Mouse (Mus musculus) hindbrain, embryonic 13.5 days (tissue): ENCODE results near the gene Krt80. TPM values are rescaled to one million over a fixed set of nuclear protein-coding genes. Genes with fewer than 3 reads are reported as not detected.

ENCODE experiments used
- ATAC-seq: fragments of 200-750 bp; cut with Nextera tagmentation; 2 replicates; pipeline ENCODE4 v1.8.0; 2017; ENCODE audit warnings: moderate TSS enrichment; ENCODE audit not compliant: low FRiP score
- H3K27ac ChIP-seq: fragments of 300-500 bp; sonication (generic); 2 replicates; pipeline ENCODE4 v1.5.1; 2015; ENCODE audit warnings: inconsistent platforms, mild to moderate bottlenecking, moderate library complexity
- H3K27me3 ChIP-seq: fragments of 300-500 bp; sonication (generic); 2 replicates; pipeline ENCODE4 v1.6.1; 2015; ENCODE audit warnings: mild to moderate bottlenecking, inconsistent platforms
- H3K36me3 ChIP-seq: fragments of 300-500 bp; sonication (generic); 2 replicates; pipeline ENCODE4 v1.6.1; 2015; ENCODE audit warnings: mild to moderate bottlenecking, inconsistent platforms
- H3K4me1 ChIP-seq: fragments of 300-500 bp; sonication (generic); replicated peaks from 2 replicates; pipeline ENCODE4 v1.6.1; 2015; ENCODE audit warnings: inconsistent platforms
- H3K4me2 ChIP-seq: fragments of 300-500 bp; sonication (generic); 2 replicates; pipeline ENCODE4 v1.6.1; 2015; ENCODE audit warnings: inconsistent platforms, mild to moderate bottlenecking, moderate library complexity
- H3K4me3 ChIP-seq: fragments of 300-500 bp; sonication (generic); 2 replicates; pipeline ENCODE4 v1.5.1; 2015; ENCODE audit warnings: mild to moderate bottlenecking, inconsistent platforms
- H3K9ac ChIP-seq: fragments of 300-500 bp; sonication (generic); 2 replicates; pipeline ENCODE4 v1.6.1; 2015; ENCODE audit warnings: mild to moderate bottlenecking, inconsistent platforms
- H3K9me3 ChIP-seq: fragments of 300-500 bp; sonication (generic); 2 replicates; pipeline ENCODE4 v1.6.1; 2016; ENCODE audit warnings: inconsistent platforms
- WGBS: fragments of 180-500 bp; shearing (Covaris S2); methylation state at CpG from one replicate; pipeline ENCODE4 v1.1.7; 2015; 5-methylcytosine and 5-hydroxymethylcytosine counted together
- polyA plus RNA-seq: library from polyadenylated mRNA; unstranded; fragments of >200 nt; fragmentation: Nextera tagmentation; extraction: Ambion mirVana; gene quantifications from 2 replicates; pipeline ENCODE4 v1.2.1, GENCODE M21; 2015

Krt80 gene
- polyA plus RNA-seq, 1 experiment from 2014 or later = 0.09 TPM

DNA sequence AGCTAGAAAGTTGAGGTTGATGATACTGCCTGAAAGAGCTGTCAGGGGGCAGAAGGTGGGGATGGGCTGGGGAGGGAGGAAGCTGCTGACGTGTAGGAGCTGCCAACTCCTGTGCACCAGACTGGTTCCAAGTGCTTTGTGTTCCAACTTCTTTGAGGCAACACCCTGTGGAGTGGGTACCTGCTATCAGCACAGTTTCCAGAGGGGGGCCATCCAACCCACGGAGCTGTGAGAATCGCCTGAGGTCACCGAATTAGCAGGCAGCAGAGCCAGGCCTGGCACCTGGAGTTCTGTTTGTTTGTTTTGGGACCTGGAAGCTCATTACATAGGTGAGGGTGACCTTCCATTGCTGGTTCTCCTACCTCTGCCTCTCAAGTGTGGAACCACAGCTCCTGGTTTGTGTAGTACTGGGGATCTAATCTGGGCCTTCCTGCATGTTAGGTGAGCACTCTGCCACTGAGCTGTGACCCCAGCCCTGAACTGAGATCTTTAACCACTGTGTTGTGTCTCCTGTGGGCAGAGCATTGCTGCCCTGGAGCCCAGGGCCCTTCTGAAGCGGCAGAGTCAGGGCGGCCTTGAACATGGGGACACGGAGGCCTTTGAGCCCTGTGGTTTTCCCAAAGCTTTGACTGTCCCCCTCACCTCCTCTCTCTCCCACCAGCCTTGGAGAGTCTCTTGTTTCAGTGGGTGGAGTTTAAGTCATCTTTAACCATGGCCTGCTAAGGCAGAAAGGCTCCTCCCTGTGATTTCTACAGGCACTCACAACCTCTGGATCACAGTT, 4.9 kb downstream of the Krt80 start:
- 0 out of 2 replicates have a peak, but pooled peaks cover 2% of the 10 kb centered on the region for H3K27me3 ChIP-seq
- peaks cover 6% of the 10 kb centered on the region; the same call in 1 of the 2 replicates for H3K4me1 ChIP-seq
- H3K9ac ChIP-seq = no peak overlapping the region; the same call in 1 of the 2 replicates
- no peak overlapping the region for H3K4me2 ChIP-seq
- no peak overlapping the region for H3K27ac ChIP-seq
- no peaks in the 10 kb centered on the region for H3K36me3 ChIP-seq
- H3K4me3 ChIP-seq = no peak overlapping the region
- no peaks in the 10 kb centered on the region for H3K9me3 ChIP-seq
- ATAC-seq = no peak
- WGBS = 74% methylated on average over 7 of the region's 7 CpGs

GRCm38 (mm10) chr15:101364425-101364824, 5.5 kb downstream of the Krt80 start:
- H3K9me3 ChIP-seq = no peaks in the 10 kb centered on the region
- no peak overlapping the region for H3K4me2 ChIP-seq
- WGBS = 78% methylated on average over 6 of the region's 6 CpGs
- no peak overlapping the region for H3K9ac ChIP-seq
- H3K27ac ChIP-seq = no peak overlapping the region
- H3K27me3 ChIP-seq = 0 out of 2 replicates have a peak, but pooled peaks cover 2% of the 10 kb centered on the region
- no peaks in the 10 kb centered on the region for H3K36me3 ChIP-seq
- ATAC-seq = no peak
- 0 out of 2 replicates have a peak, but pooled peaks cover under 1% of the 10 kb centered on the region for H3K4me1 ChIP-seq
- H3K4me3 ChIP-seq = no peak overlapping the region

DNA sequence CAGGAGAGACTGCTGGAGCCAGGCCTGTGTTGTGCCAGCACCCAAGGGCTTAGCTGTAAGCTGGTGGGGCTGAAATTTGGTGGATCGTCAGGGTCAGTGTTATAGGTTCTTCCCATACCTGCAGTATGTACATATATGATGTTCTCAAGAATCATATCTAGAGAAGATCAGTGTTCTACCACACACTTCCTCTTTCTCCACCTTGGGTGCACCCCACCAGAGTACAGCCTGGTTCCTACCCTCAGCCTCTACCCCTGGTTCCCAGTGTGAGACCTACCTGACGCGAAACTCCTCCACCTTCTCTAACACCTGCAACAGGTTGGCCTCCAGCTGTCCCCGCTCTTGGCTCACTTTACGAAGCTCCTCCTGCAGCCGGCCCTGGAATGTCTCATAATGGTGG, 6.0 kb downstream of the Krt80 start:
- no peak for ATAC-seq
- H3K4me2 ChIP-seq = no peak overlapping the region
- WGBS = 86% methylated on average over 6 of the region's 6 CpGs
- H3K27me3 ChIP-seq = 0 out of 2 replicates have a peak, but pooled peaks cover 2% of the 10 kb centered on the region
- H3K36me3 ChIP-seq = no peaks in the 10 kb centered on the region
- no peak overlapping the region for H3K9ac ChIP-seq
- no peak overlapping the region for H3K4me3 ChIP-seq
- H3K4me1 ChIP-seq = no peaks in the 10 kb centered on the region
- H3K9me3 ChIP-seq = no peaks in the 10 kb centered on the region
- no peak overlapping the region for H3K27ac ChIP-seq

- Histone ChIP-seq H3K27me3 (0 out of 2 replicates have a peak, but pooled peaks cover 2% of the 10 kb centered on the region), H3K4me1 (no peaks in the 10 kb centered on the region), H3K4me2 (no peak overlapping the region), H3K36me3 (no peaks in the 10 kb centered on the region), H3K27ac (no peak overlapping the region), H3K9ac (no peak overlapping the region), H3K4me3 (no peak overlapping the region), H3K9me3 (no peaks in the 10 kb centered on the region)
- WGBS = 69% methylated on average over 4 of the region's 4 CpGs
- ATAC-seq = no peak
Observed at GRCm38 (mm10) chr15:101362393-101363010, 7.5 kb downstream of the Krt80 start.

- no peaks in the 10 kb centered on the region for H3K9me3 ChIP-seq
- no peak for ATAC-seq
- no peak overlapping the region for H3K27ac ChIP-seq
- no peak overlapping the region for H3K4me3 ChIP-seq
- 86% methylated on average over 4 of the region's 4 CpGs for WGBS
- no peaks in the 10 kb centered on the region for H3K4me1 ChIP-seq
- no peak overlapping the region for H3K9ac ChIP-seq
- H3K4me2 ChIP-seq = no peak overlapping the region
- no peaks in the 10 kb centered on the region for H3K27me3 ChIP-seq
- H3K36me3 ChIP-seq = no peaks in the 10 kb centered on the region
Observed at GRCm38 (mm10) chr15:101355382-101355786, 14.6 kb downstream of the Krt80 start.

- H3K4me3 ChIP-seq = no peak overlapping the region
- 65% methylated on average over 10 of the region's 10 CpGs for WGBS
- no peaks in the 10 kb centered on the region for H3K9me3 ChIP-seq
- no peak overlapping the region for H3K9ac ChIP-seq
- H3K27me3 ChIP-seq = no peaks in the 10 kb centered on the region
- no peak overlapping the region for H3K4me2 ChIP-seq
- no peak for ATAC-seq
- H3K27ac ChIP-seq = no peak overlapping the region
- H3K4me1 ChIP-seq = no peaks in the 10 kb centered on the region
- H3K36me3 ChIP-seq = no peaks in the 10 kb centered on the region
Observed at GRCm38 (mm10) chr15:101352706-101353465, 17.1 kb downstream of the Krt80 start.

DNA sequence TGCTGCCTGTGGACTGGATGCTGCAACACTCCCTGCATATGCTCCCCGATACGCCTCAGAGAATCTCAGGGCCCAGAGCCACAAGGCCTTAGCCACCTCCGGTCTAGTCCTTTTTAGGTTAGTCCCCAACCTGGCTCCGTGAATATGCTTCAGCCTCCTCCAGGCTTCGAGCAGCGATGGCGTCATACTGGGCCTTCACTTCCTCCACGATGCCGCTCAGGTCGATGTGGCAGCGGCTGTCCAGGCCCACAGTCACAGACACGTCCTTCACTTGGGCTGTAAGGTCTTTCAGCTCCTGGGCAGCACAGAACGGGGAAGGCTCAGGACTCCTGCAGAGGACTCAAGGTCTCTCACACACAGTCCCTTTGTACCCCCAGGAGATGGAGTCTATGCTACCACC, 17.9 kb downstream of the Krt80 start:
- Histone ChIP-seq H3K4me1 (no peaks in the 10 kb centered on the region), H3K27ac (no peak overlapping the region), H3K9ac (no peak overlapping the region), H3K27me3 (no peaks in the 10 kb centered on the region), H3K9me3 (no peaks in the 10 kb centered on the region), H3K4me3 (no peak overlapping the region), H3K4me2 (no peak overlapping the region), H3K36me3 (no peaks in the 10 kb centered on the region)
- ATAC-seq = no peak
- WGBS = 72% methylated on average over 13 of the region's 13 CpGs

GRCm38 (mm10) chr15:101341797-101342515, 28.0 kb downstream of the Krt80 start:
- 69% methylated on average over 5 of the region's 5 CpGs for WGBS

DNA sequence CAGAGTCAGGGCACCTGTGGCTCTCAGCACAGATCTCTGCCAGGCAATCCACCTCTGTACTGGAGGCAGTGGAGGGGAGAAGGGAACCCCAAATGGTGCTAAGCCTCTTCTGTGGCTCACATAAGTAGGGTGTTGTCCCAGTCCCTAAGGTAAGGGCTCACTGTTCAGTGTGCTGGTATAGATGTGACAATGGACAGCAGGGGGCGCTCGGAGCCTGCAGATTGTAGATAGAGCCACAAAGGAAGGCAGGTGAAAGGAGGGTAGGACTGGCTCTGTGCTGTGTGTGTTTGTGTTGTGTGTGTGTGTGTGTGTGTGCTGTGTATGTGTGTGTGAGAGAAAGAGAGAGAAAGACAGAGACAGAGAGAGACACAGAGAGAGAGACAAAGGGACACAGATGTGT, 30.4 kb downstream of the Krt80 start:
- Histone ChIP-seq H3K27me3 (peaks cover 34% of the 10 kb centered on the region; the same call in 1 of the 2 replicates), H3K9me3 (no peaks in the 10 kb centered on the region), H3K4me3 (no peak overlapping the region), H3K36me3 (no peaks in the 10 kb centered on the region), H3K4me1 (no peaks in the 10 kb centered on the region; the same call in 1 of the 2 replicates), H3K9ac (no peak overlapping the region), H3K27ac (no peak overlapping the region), H3K4me2 (no peak overlapping the region)
- 0% methylated on average over 2 of the region's 2 CpGs for WGBS
- peak; percentile 88 for ATAC-seq

More at GRCm38 (mm10) chr15:101341797-101342515, 28.0 kb downstream of the Krt80 start:
- no peaks in the 10 kb centered on the region for H3K9me3 ChIP-seq
- H3K4me2 ChIP-seq = no peak overlapping the region
- H3K36me3 ChIP-seq = no peaks in the 10 kb centered on the region
- H3K27me3 ChIP-seq = peaks cover 22% of the 10 kb centered on the region; the same call in 1 of the 2 replicates
- ATAC-seq = no peak
- H3K9ac ChIP-seq = no peak overlapping the region
- no peaks in the 10 kb centered on the region; the same call in 1 of the 2 replicates for H3K4me1 ChIP-seq
- no peak overlapping the region for H3K27ac ChIP-seq
- H3K4me3 ChIP-seq = no peak overlapping the region

DNA sequence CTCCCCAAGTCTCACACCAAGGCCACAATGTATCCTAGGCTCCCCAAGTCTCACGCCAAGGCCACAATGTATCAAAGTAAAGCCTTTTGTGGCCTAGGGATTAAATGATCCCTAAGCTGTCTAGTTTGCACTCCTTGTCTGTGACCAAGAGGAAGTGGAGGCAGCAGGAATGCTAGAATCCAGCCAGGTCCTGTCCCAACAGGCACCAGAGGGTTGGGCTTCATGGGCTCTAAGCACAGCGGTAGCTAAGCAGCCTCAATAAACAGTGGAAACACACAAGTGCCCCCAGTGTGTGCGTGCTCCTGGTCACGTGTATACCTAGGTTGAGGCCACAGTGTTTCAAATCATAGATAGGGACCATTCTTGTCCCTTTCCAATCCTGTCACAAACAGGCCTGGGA, 31.6 kb downstream of the Krt80 start:
- Histone ChIP-seq H3K36me3 (no peaks in the 10 kb centered on the region), H3K4me3 (no peak overlapping the region), H3K9me3 (no peaks in the 10 kb centered on the region), H3K27ac (no peak overlapping the region), H3K4me2 (no peak overlapping the region), H3K4me1 (no peaks in the 10 kb centered on the region; the same call in 1 of the 2 replicates), H3K9ac (no peak overlapping the region), H3K27me3 (peaks cover 37% of the 10 kb centered on the region; the same call in 1 of the 2 replicates)
- no peak for ATAC-seq
- WGBS = 91% methylated on average over 4 of the region's 4 CpGs

DNA sequence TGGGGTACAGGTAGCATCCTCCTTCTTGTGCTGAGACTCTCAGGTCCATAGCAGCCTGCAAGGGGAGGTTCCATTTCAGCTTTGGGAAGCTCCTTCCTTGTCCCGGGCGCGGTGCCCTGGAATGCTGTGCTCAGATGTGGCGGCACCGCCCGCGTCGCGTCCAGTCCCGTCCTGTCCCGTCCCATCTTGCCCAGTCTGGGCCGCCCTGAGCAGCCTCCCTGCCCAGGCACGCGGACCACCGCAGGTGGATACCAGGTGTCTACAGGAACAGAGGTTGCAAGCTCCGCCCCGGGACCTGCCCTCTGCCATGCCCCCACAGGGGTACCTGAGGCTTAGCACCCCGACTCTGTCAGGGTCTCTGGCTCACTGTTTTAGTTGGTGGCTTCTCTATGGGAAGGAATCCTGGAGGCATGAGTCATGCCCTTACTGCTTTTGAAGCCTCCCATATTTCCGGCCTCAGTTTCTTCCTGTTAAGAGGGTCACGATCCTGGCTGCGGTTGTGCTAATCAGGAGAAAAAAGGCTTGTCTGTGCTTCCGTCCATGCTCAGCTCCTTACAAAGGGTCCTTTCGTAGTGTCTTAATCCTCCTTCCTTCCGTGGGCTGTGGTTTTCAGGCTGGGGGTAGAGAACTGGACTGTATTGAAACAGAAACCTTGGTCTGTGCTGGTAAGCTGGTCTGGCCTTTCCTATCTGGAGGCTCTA, 33.3 kb downstream of the Krt80 start:
- no peak for ATAC-seq
- no peak overlapping the region for H3K4me2 ChIP-seq
- no peaks in the 10 kb centered on the region; the same call in 1 of the 2 replicates for H3K4me1 ChIP-seq
- no peak overlapping the region for H3K4me3 ChIP-seq
- H3K27me3 ChIP-seq = peaks cover 43% of the 10 kb centered on the region; the same call in 1 of the 2 replicates
- no peak overlapping the region for H3K27ac ChIP-seq
- no peaks in the 10 kb centered on the region for H3K36me3 ChIP-seq
- H3K9me3 ChIP-seq = no peaks in the 10 kb centered on the region
- 0 out of 2 replicates have a peak overlapping the region, but pooled peaks have one; percentile 5 for H3K9ac ChIP-seq
- 53% methylated on average over 24 of the region's 24 CpGs for WGBS
